Mouse (Mus musculus) megakaryocyte, adult 5-6 weeks (primary cell): ENCODE measurements around the gene Lig3. TPM values are rescaled to one million over a fixed set of nuclear protein-coding genes. Genes with fewer than 3 reads are reported as not detected.
"Not testable (repeated sequence)": the region's sequence is repeated elsewhere in the genome, so short reads cannot be mapped to it uniquely, and the experiment has no call there.

Experiments used
- ATAC-seq: 2 replicates; pipeline ENCODE4 v1.8.0; 2016; ENCODE audit warnings: mild to moderate bottlenecking, inconsistent platforms; ENCODE audit not compliant: poor library complexity, severe bottlenecking
- total RNA-seq, 2 experiments: library from RNA; stranded (forward) in 1 of 2; stranded (reverse) in 1 of 2; fragments of 153-499, 151-499 nt in 1 of 2; fragments of 221-1000, 200-1000 nt in 1 of 2; gene quantifications; 2 replicates each; pipeline versions ENCODE4 v1.2.3 to v1.2.4; 2015 to 2017

Gene Lig3
- total RNA-seq, 2 experiments from 2014 or later = 15.7 to 17.7 TPM

GRCm38 (mm10) chr11:82831008-82831893 lies 50.3 kb downstream of the Lig3 start:
- ATAC-seq = no peak

GRCm38 (mm10) chr11:82832402-82832801 lies 51.5 kb downstream of the Lig3 start:
- not testable (repeated sequence) for ATAC-seq

- ATAC-seq = peak; percentile 95
Measured at GRCm38 (mm10) chr11:82833929-82834328, 53.0 kb downstream of the Lig3 start.

- ATAC-seq = peak; percentile 57; the same call in 1 of the 2 replicates
Measured at GRCm38 (mm10) chr11:82834359-82834758, 53.5 kb downstream of the Lig3 start.

GRCm38 (mm10) chr11:82835616-82836432 lies 54.9 kb downstream of the Lig3 start:
- no peak for ATAC-seq

GRCm38 (mm10) chr11:82837192-82837591 lies 56.3 kb downstream of the Lig3 start:
- ATAC-seq = no peak

- ATAC-seq = no peak
Measured at GRCm38 (mm10) chr11:82837848-82838247, 56.9 kb downstream of the Lig3 start.

- no peak for ATAC-seq
Measured at GRCm38 (mm10) chr11:82838511-82838910, 57.6 kb downstream of the Lig3 start.

- ATAC-seq = peak; percentile 33
Measured at GRCm38 (mm10) chr11:82844771-82845414, 64.0 kb downstream of the Lig3 start.

- peak; percentile 94 for ATAC-seq
Measured at GRCm38 (mm10) chr11:82845415-82846078, 64.6 kb downstream of the Lig3 start.

- peak; percentile 22 for ATAC-seq
Measured at GRCm38 (mm10) chr11:82846079-82846436, 65.2 kb downstream of the Lig3 start.

GRCm38 (mm10) chr11:82846938-82847337 lies 66.0 kb downstream of the Lig3 start:
- ATAC-seq = no peak

- no peak for ATAC-seq
Measured at GRCm38 (mm10) chr11:82847571-82848000, 66.7 kb downstream of the Lig3 start.

- ATAC-seq = no peak
Measured at GRCm38 (mm10) chr11:82850259-82850658, 69.4 kb downstream of the Lig3 start.

GRCm38 (mm10) chr11:82852115-82852514 lies 71.2 kb downstream of the Lig3 start:
- ATAC-seq = no peak

- ATAC-seq = no peak
Measured at GRCm38 (mm10) chr11:82852540-82852939, 71.6 kb downstream of the Lig3 start.

GRCm38 (mm10) chr11:82852958-82853357 lies 72.0 kb downstream of the Lig3 start:
- ATAC-seq = no peak
